Mouse (Mus musculus) layer of hippocampus, postnatal 36 days (tissue): ENCODE results near the gene Myh11. TPM values are rescaled to one million over a fixed set of nuclear protein-coding genes. Genes with fewer than 3 reads are reported as not detected.
A peak's percentile ranks its signal among the peaks of the same experiment; 100 is the strongest.

Experiments used
- DNase-seq, 2 experiments: peaks; one replicate each; pipeline ENCODE4 v3.0.0; 2022
- total RNA-seq, 2 experiments: library from RNA; stranded (reverse); gene quantifications; 2 replicates each; pipeline ENCODE4 v1.2.3; 2021

Myh11 gene
- total RNA-seq, 2 experiments from 2014 or later, result 4.2 to 6.4 TPM

DNA sequence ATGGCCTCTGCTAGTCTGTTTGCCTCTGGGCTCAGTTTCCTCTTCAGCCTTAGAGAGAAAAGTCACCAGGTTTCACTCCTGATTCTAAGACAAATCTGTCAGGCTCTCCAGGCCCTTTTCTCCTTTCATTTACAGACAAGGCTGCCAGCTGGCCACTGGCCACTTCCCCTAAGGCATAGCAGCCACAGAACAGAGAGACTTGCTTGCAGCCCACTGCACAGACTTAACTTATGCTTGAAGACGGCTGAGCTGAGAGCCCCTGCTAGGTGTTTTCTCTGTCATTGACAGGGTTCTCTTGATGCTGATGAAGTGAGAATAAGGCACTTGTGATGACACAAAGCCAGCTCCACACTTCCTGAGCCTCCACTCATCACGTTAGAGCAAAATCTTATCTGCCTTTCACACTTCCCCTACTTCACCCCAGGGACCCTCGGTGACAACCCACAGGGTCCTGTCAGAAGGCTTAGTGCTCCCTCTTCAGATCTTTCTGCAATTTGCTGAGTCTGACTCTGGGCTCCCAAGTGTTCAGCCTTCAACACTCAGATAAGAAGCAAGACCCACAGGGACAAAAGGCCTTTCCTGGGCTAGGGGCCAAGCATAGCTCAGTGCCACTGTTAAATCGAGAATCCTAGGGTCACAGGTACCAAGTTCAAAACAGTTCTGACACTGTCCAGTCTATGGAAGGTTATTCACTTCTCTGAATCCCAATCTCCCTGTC lies 25.8 kb downstream of the Myh11 start:
- no peak for DNase-seq

DNA sequence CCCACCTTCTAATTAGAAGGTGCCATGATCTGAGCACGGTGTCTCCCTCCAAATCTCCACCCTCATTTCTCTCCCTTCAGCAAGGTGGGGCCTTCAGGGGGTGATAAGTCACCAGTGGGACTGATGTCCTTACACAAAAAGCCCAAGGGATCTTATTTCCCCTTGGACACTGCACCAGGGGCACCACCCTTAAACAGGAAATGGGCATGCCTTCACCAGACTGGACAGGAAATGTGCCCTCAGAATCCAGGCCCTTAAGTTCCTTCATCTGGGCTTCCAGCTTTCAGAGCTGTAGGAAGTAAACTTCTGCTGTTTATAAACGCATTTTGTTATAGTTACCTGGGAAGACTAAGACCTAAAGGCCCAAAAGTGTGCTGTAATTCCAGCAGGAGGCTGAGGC lies 26.7 kb downstream of the Myh11 start:
- DNase-seq, result no peak

DNA sequence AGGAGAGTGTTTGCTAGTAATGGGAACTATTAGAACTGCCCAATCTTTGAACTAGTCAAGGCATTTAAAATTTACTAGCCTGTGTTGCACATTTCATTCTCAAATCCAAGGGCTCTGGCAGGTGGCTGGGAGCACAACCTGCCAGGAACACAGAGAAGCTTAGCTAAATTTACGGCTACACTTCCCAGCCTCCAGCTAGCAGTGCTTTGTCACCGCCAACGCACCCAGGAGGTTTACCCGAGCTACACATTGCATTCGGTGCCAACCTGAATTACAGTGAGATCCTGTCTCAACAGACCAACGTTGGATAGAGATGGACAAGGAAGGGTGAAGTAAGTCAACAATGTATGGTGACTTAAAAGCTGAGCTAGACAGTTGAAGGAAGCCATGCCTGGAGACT lies 27.9 kb downstream of the Myh11 start:
- DNase-seq, result peak in 1 of 2 experiments; percentile 8

DNA sequence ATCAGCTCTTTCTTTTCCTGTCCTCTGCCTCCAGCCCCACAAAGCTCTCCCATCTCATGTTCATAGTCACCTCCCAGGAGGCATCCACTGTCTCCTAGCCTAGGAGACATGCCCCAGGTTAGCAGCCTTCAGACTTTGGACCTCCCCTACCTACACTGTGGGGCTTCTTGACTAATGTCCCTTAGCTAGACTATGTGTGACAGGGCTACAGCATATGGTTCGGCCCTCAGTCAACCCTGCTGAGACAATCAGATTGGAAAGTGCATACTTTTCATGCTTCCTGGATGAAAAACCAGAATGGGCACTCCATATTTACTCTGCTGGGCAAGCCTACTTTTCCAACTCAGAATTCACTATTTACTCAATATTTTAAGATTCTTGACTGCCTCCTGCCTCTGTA lies 28.8 kb downstream of the Myh11 start:
- no peak for DNase-seq

DNA sequence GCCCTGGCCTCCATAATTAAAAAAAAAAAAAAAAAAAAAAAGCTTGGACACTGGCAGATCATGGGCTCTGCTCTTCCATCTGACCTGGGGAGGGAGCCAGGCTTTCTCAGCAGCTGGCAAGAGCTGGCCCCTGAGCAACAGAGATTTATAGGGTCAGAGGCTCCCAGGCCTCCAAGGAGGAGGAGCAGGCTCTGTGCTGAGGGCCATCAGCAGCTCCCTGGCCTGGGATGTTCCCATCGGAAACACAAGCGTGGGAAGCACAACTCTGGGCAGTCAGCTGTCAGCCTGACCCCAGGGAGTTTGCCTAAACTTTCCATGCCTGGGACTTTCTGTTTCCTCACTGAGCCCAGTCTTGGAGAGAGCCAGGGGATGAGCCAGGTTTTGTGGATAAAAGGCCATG lies 32.3 kb downstream of the Myh11 start:
- no peak for DNase-seq

DNA sequence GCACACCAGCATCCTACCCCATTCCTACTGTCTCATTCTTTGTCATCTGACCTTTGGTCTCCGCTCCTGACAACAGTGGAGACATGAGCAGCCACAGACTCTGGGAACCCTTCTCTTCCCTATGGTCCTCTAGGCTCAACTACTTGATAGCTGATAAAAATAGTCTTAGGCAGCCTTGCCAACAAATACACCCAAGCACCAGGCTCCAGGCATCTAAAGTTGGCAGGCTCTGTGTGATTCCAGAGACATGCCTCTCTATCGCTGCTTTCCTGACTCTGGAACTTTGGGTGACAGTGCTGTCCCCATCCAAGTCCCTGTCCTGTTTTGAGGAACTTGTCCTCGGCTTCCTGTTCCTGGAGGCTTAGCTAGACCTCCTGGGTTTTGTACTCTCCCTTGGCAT lies 37.6 kb downstream of the Myh11 start:
- DNase-seq, result peak in 1 of 2 experiments; percentile 4

DNA sequence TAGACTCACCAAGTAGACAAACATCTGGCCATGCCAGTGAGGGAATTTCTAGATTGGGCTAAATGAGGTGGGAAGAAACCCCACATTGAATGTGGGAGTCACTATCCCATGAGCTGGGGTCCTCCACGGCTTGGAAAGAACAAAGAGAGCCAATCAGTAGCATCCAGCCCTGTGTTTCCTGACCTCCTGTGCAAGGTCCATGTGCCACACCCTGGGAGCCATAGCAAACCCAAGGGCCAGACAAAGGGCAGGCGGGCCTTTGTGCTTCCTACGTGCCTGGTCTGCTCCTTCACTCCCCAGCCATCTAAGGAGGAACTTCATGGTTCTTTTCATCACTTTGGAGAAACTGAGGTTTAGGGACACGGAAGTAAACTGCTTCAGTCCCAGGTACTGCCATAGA lies 38.3 kb downstream of the Myh11 start:
- no peak for DNase-seq

DNA sequence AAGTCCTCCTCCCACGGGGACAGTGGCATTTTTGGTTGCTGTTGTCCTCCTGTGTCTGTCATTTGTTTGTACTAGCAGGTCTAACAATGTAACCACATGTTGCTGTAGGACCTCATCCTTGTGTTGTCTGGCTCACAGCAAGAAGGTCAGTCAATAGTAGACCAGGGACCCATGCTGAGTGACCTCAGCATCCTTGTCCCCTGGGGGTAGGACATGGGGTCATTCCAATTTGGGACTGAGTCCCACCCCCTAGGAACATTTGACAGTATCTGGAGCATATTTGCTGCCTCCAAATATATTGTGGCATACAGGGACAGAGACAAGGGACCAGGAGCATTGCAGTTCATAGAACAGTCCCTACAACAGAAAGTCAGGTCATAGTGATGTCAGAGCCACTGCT lies 41.3 kb downstream of the Myh11 start:
- DNase-seq, result no peak

DNA sequence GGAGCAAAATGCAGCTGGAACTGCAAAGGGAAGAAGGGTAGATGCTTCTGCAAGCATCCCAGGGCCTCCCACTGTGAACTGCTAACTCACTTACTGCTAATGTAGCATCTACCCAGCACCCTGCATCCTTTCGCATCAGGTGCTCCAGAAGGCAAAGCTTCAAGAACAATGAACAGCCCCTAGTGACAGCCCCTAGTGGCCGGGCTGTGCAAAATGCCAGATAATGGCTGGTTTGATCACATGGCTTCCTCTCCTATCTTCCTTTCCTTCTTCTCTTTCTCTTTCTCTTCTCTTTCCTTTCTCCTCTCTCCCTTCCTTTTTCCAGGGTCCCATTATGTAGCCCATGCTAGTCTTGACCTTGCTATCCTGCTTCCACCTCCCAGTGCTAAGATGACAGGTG lies 48.6 kb downstream of the Myh11 start:
- DNase-seq, result no peak

DNA sequence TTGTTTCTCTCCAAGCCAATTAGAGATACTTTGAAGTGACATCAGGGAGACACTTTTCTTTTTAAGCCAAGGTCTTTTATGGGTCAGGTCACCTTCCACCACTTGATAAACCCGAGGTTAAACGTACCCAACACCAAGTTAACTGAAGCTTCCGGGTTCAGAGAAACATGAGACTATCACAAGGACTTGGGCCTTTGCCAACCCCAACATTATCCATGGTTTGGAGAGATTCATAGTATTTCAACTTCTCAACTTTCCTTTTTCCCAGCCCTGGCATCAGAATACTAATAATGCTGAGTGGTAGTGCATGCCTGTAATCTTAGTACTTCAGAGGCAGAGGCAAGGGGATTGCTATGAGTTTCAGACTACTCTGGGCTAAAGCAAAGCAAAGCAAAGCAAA lies 49.1 kb downstream of the Myh11 start:
- no peak for DNase-seq

DNA sequence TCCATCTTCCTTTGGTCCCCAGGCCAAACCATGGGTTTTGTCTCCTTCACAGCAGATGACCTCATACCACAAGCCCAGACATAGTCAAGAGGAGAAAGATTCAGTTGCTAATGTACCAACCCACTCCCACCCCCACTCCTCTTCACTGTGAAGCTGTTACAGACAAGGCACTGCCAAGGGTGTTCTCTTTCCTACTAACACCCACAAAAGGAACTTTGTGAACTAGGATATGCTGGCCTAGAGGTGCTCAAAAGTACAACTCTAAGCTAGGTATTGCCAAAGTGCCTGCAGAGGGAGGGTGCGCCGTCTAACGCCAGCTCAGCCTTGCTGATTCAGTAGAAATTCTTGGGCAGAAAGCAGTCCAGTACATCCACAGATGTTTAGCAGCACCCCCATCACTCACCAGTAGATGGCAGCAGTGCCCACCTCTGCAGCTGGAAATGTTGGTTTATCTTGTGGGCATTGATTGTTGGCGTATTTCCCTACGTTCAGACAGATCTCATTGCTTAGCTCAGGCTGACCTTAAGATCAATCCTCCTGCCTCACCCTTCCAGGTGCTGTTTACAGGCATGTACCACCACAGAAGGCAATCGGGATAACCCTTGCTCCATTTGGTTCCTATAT lies 54.0 kb downstream of the Myh11 start:
- DNase-seq, result peak; percentile 71 to 74

DNA sequence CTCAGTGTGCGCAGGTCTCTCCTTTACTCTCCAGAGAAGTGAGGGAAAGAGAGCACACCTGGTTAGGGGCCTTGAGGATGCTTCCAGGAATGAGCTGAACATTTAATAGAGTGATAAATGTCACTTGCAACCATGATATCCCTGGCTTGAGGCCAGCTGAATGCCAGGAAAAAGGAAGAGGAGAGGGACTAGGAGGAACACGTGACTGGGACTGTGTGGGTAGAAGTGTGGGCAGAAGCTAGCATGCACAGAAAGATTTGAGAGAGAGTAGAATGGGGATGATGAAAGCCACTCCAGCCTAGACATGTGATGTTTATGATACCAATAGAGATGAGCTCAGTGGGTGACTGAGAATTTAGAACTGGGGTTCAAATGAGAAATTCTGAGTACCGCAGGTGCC lies 76.0 kb downstream of the Myh11 start:
- no peak for DNase-seq

DNA sequence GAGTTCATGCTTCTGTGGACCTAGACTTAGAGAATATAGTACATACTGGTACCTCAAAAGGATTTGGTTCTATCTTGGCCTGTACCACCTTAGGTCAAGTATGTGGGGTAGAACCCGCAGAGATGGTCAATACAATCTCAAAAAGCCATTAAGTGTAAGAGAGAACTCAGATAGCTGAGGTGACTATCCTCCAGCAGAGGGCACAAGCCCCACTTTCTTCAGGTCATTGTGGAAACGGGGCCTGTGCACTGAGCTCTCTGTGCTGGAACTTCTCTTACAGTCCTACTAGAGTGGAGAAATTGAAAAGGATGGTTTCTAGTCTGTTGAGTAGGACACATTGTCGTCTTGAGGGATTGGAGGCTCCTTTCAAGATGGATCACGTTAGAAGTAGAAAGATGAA lies 92.4 kb downstream of the Myh11 start:
- DNase-seq, result no peak

DNA sequence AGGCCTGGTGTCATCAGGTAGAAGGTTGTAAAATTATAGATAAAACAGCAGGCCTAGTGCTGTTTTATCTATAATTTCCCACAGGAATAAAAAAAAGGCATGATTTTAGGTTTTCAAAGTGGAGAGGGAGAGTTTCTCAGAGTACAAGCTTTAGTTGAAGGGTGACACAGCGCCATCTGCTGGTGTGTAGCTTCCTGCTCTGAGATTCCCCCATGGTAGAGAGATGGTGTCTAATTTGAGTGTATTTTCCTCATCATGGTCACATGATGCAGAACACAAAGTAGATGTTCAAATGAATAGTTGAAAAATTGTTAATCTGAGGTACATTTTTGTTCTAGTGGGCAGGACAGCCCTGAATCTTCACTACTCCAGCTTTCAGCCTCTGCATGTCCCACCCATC lies 95.7 kb downstream of the Myh11 start:
- peak; percentile 49 to 61 for DNase-seq

DNA sequence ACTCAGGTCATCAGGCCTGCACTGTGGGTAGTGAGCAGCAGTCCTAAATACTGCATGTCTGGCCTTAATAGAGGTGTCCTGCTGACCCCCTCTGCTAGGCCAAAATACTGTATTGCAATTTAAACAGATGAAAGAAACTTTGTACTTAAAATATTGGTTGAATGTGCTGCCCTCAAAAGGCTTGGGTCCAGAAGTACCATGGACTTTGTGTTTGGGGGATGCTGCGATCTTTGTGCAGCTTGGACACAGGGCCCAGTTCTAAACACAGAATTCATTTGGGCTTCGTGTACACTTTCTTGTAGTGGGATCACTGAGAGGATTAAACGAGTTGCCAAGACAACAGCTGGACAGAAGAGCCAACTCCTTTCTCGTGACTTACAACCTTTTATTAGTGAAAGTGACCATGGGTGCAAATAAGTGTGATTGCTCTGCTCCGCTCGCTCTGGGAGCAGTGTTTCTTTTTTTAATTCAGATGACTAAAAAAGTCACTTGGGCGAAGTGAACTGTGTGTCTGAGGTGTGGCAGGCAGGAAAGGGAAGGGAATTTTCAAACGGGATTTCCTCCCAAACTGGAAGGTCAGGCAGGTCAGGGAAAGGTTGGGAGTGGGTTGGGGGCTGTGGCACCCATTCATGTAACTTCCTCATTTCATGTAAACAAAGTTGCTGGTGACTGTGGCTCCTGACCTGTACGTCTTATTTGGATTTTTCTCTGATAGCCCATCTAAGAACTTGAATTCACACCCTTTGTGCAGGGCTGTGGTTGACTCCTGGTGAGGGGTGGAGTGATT lies 96.8 kb downstream of the Myh11 start:
- no peak for DNase-seq

DNA sequence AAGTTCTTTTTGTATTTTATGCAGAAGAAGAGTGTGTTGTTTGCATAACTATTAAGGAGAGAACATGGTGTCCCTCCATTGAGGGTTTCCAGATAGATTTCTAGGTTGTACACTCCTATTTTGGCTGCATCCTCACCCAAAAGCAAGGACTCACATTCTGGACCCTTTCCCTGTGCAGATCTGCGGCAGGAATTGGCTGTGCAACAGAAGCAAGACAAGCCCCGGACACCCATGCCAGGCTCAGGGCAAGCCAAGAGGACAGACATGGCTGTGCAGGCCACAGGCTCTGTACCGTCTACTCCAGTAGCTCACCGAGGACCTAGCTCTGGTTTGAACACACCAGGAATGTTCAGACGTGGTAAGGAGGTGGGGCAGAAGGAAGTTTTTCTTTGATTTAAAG lies 105.7 kb downstream of the Myh11 start:
- peak; percentile 15 to 22 for DNase-seq

DNA sequence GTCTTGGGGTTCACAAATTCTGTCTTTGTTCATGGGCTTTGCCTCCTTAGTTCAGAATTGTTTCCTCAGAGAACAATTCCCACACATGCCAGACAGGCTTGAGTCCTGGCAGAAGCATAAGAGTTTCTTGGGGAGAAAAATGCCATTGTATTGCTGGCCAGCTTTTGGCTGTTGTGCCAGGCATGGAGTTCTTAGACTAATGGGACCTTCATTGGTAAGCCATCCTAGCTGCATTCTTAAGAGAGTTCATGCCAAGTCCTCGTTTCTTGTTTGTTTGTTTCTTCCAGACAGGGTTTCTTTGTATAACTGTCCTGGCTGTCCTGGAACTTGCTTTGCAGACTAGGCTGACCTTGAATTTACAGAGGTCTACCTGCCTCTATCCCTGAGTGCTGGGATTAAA lies 107.3 kb downstream of the Myh11 start:
- peak in 1 of 2 experiments; percentile 9 for DNase-seq

DNA sequence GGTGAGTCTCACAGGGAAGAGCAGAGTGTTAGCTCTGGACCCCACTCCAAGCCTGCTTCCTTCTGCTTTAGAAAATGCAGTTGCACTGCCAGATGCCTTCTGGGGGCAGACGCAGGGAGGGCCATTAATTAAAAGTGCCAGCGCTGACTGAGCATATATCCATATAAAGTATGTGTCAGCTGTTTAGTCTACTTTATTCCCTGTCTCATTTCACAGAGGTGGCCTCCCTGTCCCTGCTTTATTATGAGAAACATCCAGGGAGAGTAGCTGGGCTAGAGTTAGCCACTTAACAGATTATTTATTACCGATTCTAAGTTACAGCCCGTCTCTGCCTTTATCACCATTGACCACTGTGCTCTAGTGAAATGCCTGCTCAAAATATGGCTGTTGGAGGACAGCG lies 108.8 kb downstream of the Myh11 start:
- no peak for DNase-seq

DNA sequence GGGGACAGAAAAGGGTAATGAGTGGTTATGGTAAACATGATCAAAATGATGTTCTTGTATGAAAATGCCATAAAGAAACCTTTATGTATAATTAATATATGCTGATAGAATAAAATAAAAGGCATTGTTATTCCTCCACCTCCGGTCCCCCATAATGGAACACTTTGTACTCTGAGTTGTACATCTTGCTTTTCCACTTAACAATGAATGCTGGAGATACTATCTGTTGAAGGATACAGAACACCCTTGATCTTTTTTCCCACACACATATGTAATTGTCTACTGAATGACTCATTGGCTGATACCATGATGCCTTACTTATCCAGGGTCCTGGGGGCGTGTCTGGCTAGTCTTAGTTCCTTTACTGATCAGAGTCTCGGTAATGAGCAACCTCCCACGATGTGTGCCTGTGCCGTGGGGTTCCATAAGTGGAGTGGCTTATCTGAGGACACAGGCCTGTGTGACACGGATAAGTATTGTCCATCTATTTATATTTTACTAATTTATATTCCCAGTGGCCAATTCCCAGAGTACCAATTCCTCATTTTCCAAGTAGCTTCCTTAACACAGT lies 110.9 kb downstream of the Myh11 start:
- DNase-seq, result no peak

DNA sequence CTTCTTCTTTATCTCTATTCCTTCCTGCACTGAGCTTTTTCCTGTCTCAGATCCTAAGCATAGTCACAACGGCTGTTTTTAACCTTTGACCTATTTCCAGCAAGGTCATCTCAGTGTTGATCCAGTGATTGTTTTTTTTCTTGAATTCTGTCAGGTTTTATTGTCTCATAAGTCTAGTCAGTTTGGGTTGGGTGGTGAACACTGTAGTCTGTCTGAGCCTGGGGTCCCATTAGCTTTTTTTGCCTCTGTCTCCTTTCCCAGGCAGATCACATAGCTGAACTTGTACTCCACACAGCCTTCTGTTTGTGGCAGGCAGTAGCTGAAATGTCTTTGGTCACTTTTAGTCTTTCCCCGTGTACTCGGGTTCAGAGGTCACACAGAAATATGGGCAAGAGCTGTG lies 113.1 kb downstream of the Myh11 start:
- no peak for DNase-seq

DNA sequence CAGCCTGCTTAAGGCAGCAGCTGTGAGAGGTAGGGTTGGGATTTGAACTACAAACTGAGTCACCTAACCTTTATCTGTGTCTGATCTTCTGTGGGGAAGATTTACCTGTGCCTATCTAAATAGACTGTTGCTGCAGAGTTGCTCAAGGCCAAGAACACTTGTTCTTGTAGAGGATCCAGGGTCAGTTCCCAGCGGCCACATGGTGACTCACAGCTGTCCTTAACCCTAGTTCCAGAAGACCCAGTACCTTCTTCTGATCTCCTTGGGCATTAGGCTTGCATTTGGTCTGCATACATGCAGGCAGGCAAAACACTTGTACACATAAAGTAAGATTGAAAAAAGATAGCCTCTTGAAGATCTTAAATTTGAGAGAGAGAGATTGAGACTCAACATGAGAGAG lies 121.5 kb downstream of the Myh11 start:
- no peak for DNase-seq

DNA sequence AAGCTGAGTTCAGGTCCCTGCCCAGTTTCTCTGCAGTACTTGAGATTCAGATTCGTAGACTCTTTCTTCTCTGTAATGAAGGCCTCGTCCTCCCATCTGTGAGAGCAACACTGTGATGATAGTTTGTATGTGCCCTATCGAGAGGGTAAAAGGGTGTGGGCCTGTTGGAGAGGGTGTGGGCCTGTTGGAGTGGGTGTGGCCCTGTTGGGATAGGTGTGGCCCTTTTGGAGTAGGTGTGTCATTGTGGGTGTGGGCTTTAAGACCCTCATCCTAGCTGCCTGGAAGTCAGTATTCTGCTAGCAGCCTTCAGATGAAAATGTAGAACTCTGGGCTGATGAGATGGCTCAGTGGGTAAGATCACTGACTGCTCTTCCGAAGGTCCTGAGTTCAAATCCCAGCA lies 124.7 kb downstream of the Myh11 start:
- DNase-seq, result no peak

DNA sequence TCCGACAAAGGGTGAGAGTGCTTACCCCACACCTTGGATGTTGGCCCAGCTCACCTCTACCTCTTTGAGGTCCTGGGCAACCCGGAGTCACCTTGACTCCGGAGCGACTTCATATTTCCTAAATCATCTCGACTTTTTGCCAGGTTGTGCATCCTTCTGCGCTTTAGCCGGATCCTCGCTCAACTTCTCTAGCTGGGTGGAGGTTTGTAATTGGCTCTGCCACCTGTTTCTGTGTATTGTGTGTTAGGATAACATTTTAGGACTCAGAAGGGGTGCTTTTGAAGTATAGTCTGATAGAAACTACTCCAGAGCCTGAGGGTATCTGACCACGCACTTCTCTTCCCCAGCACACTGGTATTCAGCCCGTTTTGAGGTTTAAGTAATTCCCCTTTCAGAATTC lies 127.4 kb downstream of the Myh11 start:
- DNase-seq, result no peak
